Mouse (Mus musculus) stomach, postnatal 0 days (tissue): ENCODE measurements around the gene Patl1.

Experiments
- CTCF ChIP-seq: IDR thresholded peaks from 2 replicates; pipeline ENCODE4 v1.5.1; 2016; ENCODE audit warnings: antibody characterized with exemption, low read depth, mild to moderate bottlenecking, moderate library complexity
- EP300 ChIP-seq: optimal IDR thresholded peaks from 2 replicates; pipeline ENCODE3; 2016; ENCODE audit warnings: antibody characterized with exemption

DNA sequence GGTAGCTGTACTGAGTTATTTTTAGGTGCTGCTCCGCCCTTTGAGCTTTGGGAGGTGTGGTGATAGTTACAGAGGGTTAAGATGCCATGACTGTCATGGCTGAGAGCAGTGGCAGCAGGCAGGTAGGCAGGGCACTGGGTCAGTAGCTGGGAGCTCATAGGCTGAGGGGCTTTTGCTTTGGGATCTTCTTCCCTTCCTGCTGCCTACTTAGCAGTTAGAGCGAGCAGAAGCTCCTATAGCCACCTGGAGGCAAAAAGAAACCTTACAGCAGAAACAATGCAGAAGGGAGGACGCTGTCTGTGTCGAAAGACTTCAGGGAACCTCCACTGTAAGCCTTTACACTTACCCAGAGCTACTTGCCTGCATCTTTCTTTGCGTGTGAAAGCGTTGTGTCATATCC, 42.0 kb downstream of the Patl1 start:
- TF ChIP-seq CTCF, result peak; percentile 27
- no peak for TF ChIP-seq EP300
